Mouse (Mus musculus): ENCODE results near the gene Rbl2.
A peak's percentile ranks its signal among the peaks of the same experiment; 100 is the strongest.

Rbl2 gene

GRCm38 (mm10) chr8:91069834-91070233 is at the start of gene Rbl2:
Gene Rbl2, plus strand, starts transcription at chr8:91070057.
- peak; percentile 95 for DNase-seq

- DNase-seq, result no peak
These were observed 35.4 kb upstream of the Rbl2 start for GRCm38 (mm10) chr8:91034417-91034816.

- DNase-seq, result no peak
These were observed 33.0 kb upstream of the Rbl2 start for GRCm38 (mm10) chr8:91036905-91037304.

- DNase-seq, result no peak
These were observed 31.2 kb upstream of the Rbl2 start for GRCm38 (mm10) chr8:91038637-91039036.

GRCm38 (mm10) chr8:91046370-91046769 is 23.5 kb upstream of the Rbl2 start:
- no peak for DNase-seq

- DNase-seq, result peak; percentile 36
These were observed 18.8 kb upstream of the Rbl2 start for GRCm38 (mm10) chr8:91051037-91051436.

GRCm38 (mm10) chr8:91054418-91054817 is 15.4 kb upstream of the Rbl2 start:
- no peak for DNase-seq

- DNase-seq, result no peak
These were observed 13.0 kb upstream of the Rbl2 start for GRCm38 (mm10) chr8:91056848-91057247.

GRCm38 (mm10) chr8:91059086-91059578 is 10.7 kb upstream of the Rbl2 start:
- no peak for DNase-seq

- DNase-seq, result no peak
These were observed 9.9 kb upstream of the Rbl2 start for GRCm38 (mm10) chr8:91059884-91060510.

GRCm38 (mm10) chr8:91060555-91061471 is 9.0 kb upstream of the Rbl2 start:
- no peak for DNase-seq

- no peak for DNase-seq
These were observed 4.7 kb upstream of the Rbl2 start for GRCm38 (mm10) chr8:91065179-91065578.

- DNase-seq, result no peak
These were observed 450 bp upstream of the Rbl2 start for GRCm38 (mm10) chr8:91069407-91069806.

GRCm38 (mm10) chr8:91070275-91070859 is 510 bp downstream of the Rbl2 start:
- peak; percentile 92 for DNase-seq

GRCm38 (mm10) chr8:91077077-91077867 is 7.4 kb downstream of the Rbl2 start:
- no peak for DNase-seq

- no peak for DNase-seq
These were observed 9.8 kb downstream of the Rbl2 start for GRCm38 (mm10) chr8:91079678-91080077.

GRCm38 (mm10) chr8:91081911-91082310 is 12.1 kb downstream of the Rbl2 start:
- DNase-seq, result no peak

- no peak for DNase-seq
These were observed 12.6 kb downstream of the Rbl2 start for GRCm38 (mm10) chr8:91082428-91082827.

GRCm38 (mm10) chr8:91088452-91088851 is 18.6 kb downstream of the Rbl2 start:
- no peak for DNase-seq

- no peak for DNase-seq
These were observed 19.7 kb downstream of the Rbl2 start for GRCm38 (mm10) chr8:91089601-91090000.

- DNase-seq, result peak; percentile 36
These were observed 24.3 kb downstream of the Rbl2 start for GRCm38 (mm10) chr8:91094135-91094534.

- DNase-seq, result no peak
These were observed 28.2 kb downstream of the Rbl2 start for GRCm38 (mm10) chr8:91098106-91098505.

GRCm38 (mm10) chr8:91106271-91106670 is 36.4 kb downstream of the Rbl2 start:
- no peak for DNase-seq
